Mouse (Mus musculus): ENCODE results near the gene Lysmd1.

GRCm38 (mm10) chr3:95140289-95140595, 6.4 kb downstream of the Lysmd1 start:
- no peak for TF ChIP-seq CTCF (IDR thresholded peaks at IDR 0.05; ENCODE audit: low read depth, low read length)
- no peak for TF ChIP-seq POLR2A (IDR thresholded peaks at IDR 0.05; ENCODE audit: extremely low read depth, insufficient read depth, low read length)
